Mouse (Mus musculus) stomach, embryonic 16.5 days (tissue): ENCODE data around the gene Myadml2. TPM values are rescaled to one million over a fixed set of nuclear protein-coding genes. Genes with fewer than 3 reads are reported as not detected.

Experiments used
- ATAC-seq: fragments of 200-750 bp; cut with Nextera tagmentation; 2 replicates; pipeline ENCODE4 v1.8.0; 2017; ENCODE audit warnings: moderate number of reproducible peaks, moderate TSS enrichment; ENCODE audit not compliant: insufficient read depth, low FRiP score
- H3K27ac ChIP-seq: fragments of 300-500 bp; sonication (generic); 2 replicates; pipeline ENCODE4 v1.5.1; 2014; ENCODE audit warnings: low read length
- H3K27me3 ChIP-seq: fragments of 300-500 bp; sonication (generic); 2 replicates; pipeline ENCODE4 v1.6.1; 2014; ENCODE audit warnings: low read length, control low read depth, mixed read lengths; ENCODE audit not compliant: control insufficient read depth, insufficient read depth
- H3K36me3 ChIP-seq: fragments of 300-500 bp; sonication (generic); 2 replicates; pipeline ENCODE4 v1.6.1; 2014; ENCODE audit warnings: low read length; ENCODE audit not compliant: control insufficient read depth, insufficient read depth
- H3K4me1 ChIP-seq: fragments of 300-500 bp; sonication (generic); 2 replicates; pipeline ENCODE4 v1.6.1; 2014; ENCODE audit warnings: low read length, control low read depth, mixed read lengths; ENCODE audit not compliant: control insufficient read depth, insufficient read depth
- H3K4me2 ChIP-seq: fragments of 300-500 bp; sonication (generic); 2 replicates; pipeline ENCODE4 v1.6.1; 2014; ENCODE audit warnings: low read depth, low read length, mixed read lengths
- H3K4me3 ChIP-seq: fragments of 300-500 bp; sonication (generic); replicated peaks from 2 replicates; pipeline ENCODE4 v1.5.1; 2014; ENCODE audit warnings: mild to moderate bottlenecking, low read length
- H3K9ac ChIP-seq: fragments of 300-500 bp; sonication (generic); 2 replicates; pipeline ENCODE4 v1.6.1; 2014; ENCODE audit warnings: low read length
- H3K9me3 ChIP-seq: fragments of 300-500 bp; sonication (generic); replicated peaks from 2 replicates; pipeline ENCODE4 v1.6.1; 2016; ENCODE audit warnings: low read length, control low read depth; ENCODE audit not compliant: control insufficient read depth
- WGBS: fragments of 180-500 bp; shearing (Covaris S2); extraction: QIAGEN DNeasy Blood & Tissue Kit; methylation state at CpG from one replicate; pipeline ENCODE4 v1.1.7; 2014; 5-methylcytosine and 5-hydroxymethylcytosine counted together
- polyA plus RNA-seq: library from polyadenylated mRNA; unstranded; fragments of >200 nt; fragmentation: Nextera tagmentation; extraction: Ambion mirVana; gene quantifications from 2 replicates; pipeline ENCODE4 v1.2.1, GENCODE M21; 2015

Gene Myadml2
- polyA plus RNA-seq = 1.4 TPM in 1 of 2 replicates, not detected in the other

- ATAC-seq = no peak
- H3K4me3 ChIP-seq = peak within 1 kb of the TSS; percentile 4; the same call in 1 of the 2 replicates
- H3K9me3 ChIP-seq = no peaks in the 10 kb centered on the region
- H3K9ac ChIP-seq = peak within 1 kb of the TSS; percentile 56
- H3K27ac ChIP-seq = no peak within 1 kb of the TSS
- H3K36me3 ChIP-seq = no peaks in the 10 kb centered on the region
- 6% methylated on average over 13 of the region's 13 CpGs for WGBS
- H3K4me2 ChIP-seq = peak within 1 kb of the TSS; percentile 37
- H3K4me1 ChIP-seq = peaks cover 3% of the 10 kb centered on the region
- no peaks in the 10 kb centered on the region for H3K27me3 ChIP-seq
Observed at GRCm38 (mm10) chr11:120648001-120648476, at the start of gene Myadml2. TSS of gene Myadml2 (minus strand) at chr11:120648158.

GRCm38 (mm10) chr11:120697741-120698140 is 49.8 kb upstream of the Myadml2 start:
- peak overlapping the region; percentile 83 for H3K27ac ChIP-seq
- no peaks in the 10 kb centered on the region for H3K27me3 ChIP-seq
- WGBS = 45% methylated on average over 10 of the region's 10 CpGs
- peak; percentile 56; the same call in 1 of the 2 replicates for ATAC-seq
- peaks cover 10% of the 10 kb centered on the region for H3K4me1 ChIP-seq
- H3K4me3 ChIP-seq = no peak overlapping the region
- H3K36me3 ChIP-seq = no peaks in the 10 kb centered on the region
- 0 out of 2 replicates have a peak overlapping the region, but pooled peaks have one; percentile 34 for H3K9ac ChIP-seq
- H3K4me2 ChIP-seq = no peak overlapping the region
- H3K9me3 ChIP-seq = no peaks in the 10 kb centered on the region

- H3K27ac ChIP-seq = no peak overlapping the region
- 88% methylated on average over 6 of the region's 6 CpGs for WGBS
Observed at GRCm38 (mm10) chr11:120696568-120696967, 48.6 kb upstream of the Myadml2 start.

GRCm38 (mm10) chr11:120695641-120696040 is 47.7 kb upstream of the Myadml2 start:
- Histone ChIP-seq H3K4me1 (peaks cover 10% of the 10 kb centered on the region), H3K27me3 (no peaks in the 10 kb centered on the region), H3K36me3 (no peaks in the 10 kb centered on the region), H3K4me2 (no peak overlapping the region), H3K9ac (no peak overlapping the region), H3K27ac (peak overlapping the region; percentile 43; the same call in 1 of the 2 replicates), H3K9me3 (no peaks in the 10 kb centered on the region), H3K4me3 (no peak overlapping the region)
- 34% methylated on average over 12 of the region's 12 CpGs for WGBS
- ATAC-seq = peak; percentile 21; the same call in 1 of the 2 replicates

More at GRCm38 (mm10) chr11:120696568-120696967, 48.6 kb upstream of the Myadml2 start:
- no peaks in the 10 kb centered on the region for H3K36me3 ChIP-seq
- peaks cover 10% of the 10 kb centered on the region for H3K4me1 ChIP-seq
- H3K9ac ChIP-seq = no peak overlapping the region
- H3K27me3 ChIP-seq = no peaks in the 10 kb centered on the region
- no peaks in the 10 kb centered on the region for H3K9me3 ChIP-seq
- no peak for ATAC-seq
- H3K4me3 ChIP-seq = no peak overlapping the region
- H3K4me2 ChIP-seq = no peak overlapping the region

GRCm38 (mm10) chr11:120695184-120695583 is 47.2 kb upstream of the Myadml2 start:
- Histone ChIP-seq H3K27me3 (no peaks in the 10 kb centered on the region), H3K4me2 (no peak overlapping the region), H3K27ac (peak overlapping the region; percentile 43; the same call in 1 of the 2 replicates), H3K4me3 (no peak overlapping the region), H3K9ac (no peak overlapping the region), H3K9me3 (no peaks in the 10 kb centered on the region), H3K36me3 (no peaks in the 10 kb centered on the region), H3K4me1 (peaks cover 10% of the 10 kb centered on the region)
- peak; percentile 27; the same call in 1 of the 2 replicates for ATAC-seq
- WGBS = 24% methylated on average over 4 of the region's 4 CpGs

- whole genome bisulfite sequencing = 82% methylated on average over 3 of the region's 3 CpGs
- Histone ChIP-seq H3K36me3 (peaks cover 5% of the 10 kb centered on the region; the same call in 1 of the 2 replicates), H3K27ac (no peak overlapping the region), H3K4me3 (no peak overlapping the region), H3K4me2 (no peak overlapping the region), H3K9ac (no peak overlapping the region), H3K4me1 (peaks cover 10% of the 10 kb centered on the region), H3K27me3 (no peaks in the 10 kb centered on the region), H3K9me3 (no peaks in the 10 kb centered on the region)
- no peak for ATAC-seq
Observed at GRCm38 (mm10) chr11:120693461-120693860, 45.5 kb upstream of the Myadml2 start.

- no peak overlapping the region for H3K4me3 ChIP-seq
- ATAC-seq = no peak
Observed at GRCm38 (mm10) chr11:120692471-120693011, 44.6 kb upstream of the Myadml2 start.

GRCm38 (mm10) chr11:120689365-120689764 is 41.4 kb upstream of the Myadml2 start:
- 80% methylated on average over 3 of the region's 3 CpGs for WGBS
- Histone ChIP-seq H3K4me2 (no peak overlapping the region), H3K9ac (no peak overlapping the region), H3K27ac (no peak overlapping the region), H3K4me3 (no peak overlapping the region), H3K4me1 (peaks cover 16% of the 10 kb centered on the region), H3K27me3 (no peaks in the 10 kb centered on the region), H3K9me3 (no peaks in the 10 kb centered on the region), H3K36me3 (peaks cover 6% of the 10 kb centered on the region; the same call in 1 of the 2 replicates)
- ATAC-seq = no peak

More at GRCm38 (mm10) chr11:120692471-120693011, 44.6 kb upstream of the Myadml2 start:
- no peak overlapping the region for H3K9ac ChIP-seq
- no peak overlapping the region for H3K4me2 ChIP-seq
- no peaks in the 10 kb centered on the region for H3K9me3 ChIP-seq
- H3K27me3 ChIP-seq = no peaks in the 10 kb centered on the region
- H3K36me3 ChIP-seq = peaks cover 6% of the 10 kb centered on the region; the same call in 1 of the 2 replicates
- WGBS = 86% methylated on average over 4 of the region's 4 CpGs
- H3K27ac ChIP-seq = no peak overlapping the region
- peaks cover 10% of the 10 kb centered on the region for H3K4me1 ChIP-seq

- ATAC-seq = peak; percentile 61; the same call in 1 of the 2 replicates
- Histone ChIP-seq H3K4me2 (no peak overlapping the region; the same call in 1 of the 2 replicates), H3K9ac (peak overlapping the region; percentile 57), H3K27me3 (no peaks in the 10 kb centered on the region), H3K27ac (peak overlapping the region; percentile 92), H3K36me3 (peaks cover 6% of the 10 kb centered on the region; the same call in 1 of the 2 replicates), H3K4me3 (no peak overlapping the region), H3K9me3 (no peaks in the 10 kb centered on the region), H3K4me1 (peaks cover 14% of the 10 kb centered on the region)
- 59% methylated on average over 20 of the region's 20 CpGs for WGBS
Observed at GRCm38 (mm10) chr11:120686650-120687272, 38.8 kb upstream of the Myadml2 start.
